ENCODE assay signal across 22 mouse cellular contexts in genomic region chr6:137494136-137494475, GRCm38 (mm10).
"Had no signal": no experiment of that assay in that cellular context is flagged by ENCODE, and none has a peak within 500 bp of the region (broad histone marks: within the 10 kb centered on the region; RNA-seq: fewer than 3 reads in every experiment).

No protein-coding gene starts in this region.

- H3K4me1 ChIP-seq: embryonic facial prominence, embryonic 12.5 days; embryonic facial prominence, embryonic 13.5 days; embryonic facial prominence, embryonic 15.5 days; forebrain, embryonic 12.5 days; forebrain, embryonic 13.5 days; forebrain, embryonic 15.5 days had no signal

- H3K36me3 ChIP-seq: embryonic facial prominence, embryonic 10.5 days; embryonic facial prominence, embryonic 12.5 days; embryonic facial prominence, embryonic 15.5 days; forebrain, embryonic 10.5 days; forebrain, embryonic 12.5 days; forebrain, embryonic 15.5 days had no signal

- H3K4me3 ChIP-seq: embryonic facial prominence, embryonic 10.5 days; embryonic facial prominence, embryonic 12.5 days; embryonic facial prominence, embryonic 13.5 days; embryonic facial prominence, embryonic 15.5 days; erythroblast, embryonic 14.5 days; forebrain, embryonic 10.5 days; forebrain, embryonic 12.5 days; forebrain, embryonic 13.5 days; forebrain, embryonic 15.5 days; heart, adult 2 months had no signal

- H3K27ac ChIP-seq: embryonic facial prominence, embryonic 10.5 days; embryonic facial prominence, embryonic 12.5 days; embryonic facial prominence, embryonic 13.5 days; embryonic facial prominence, embryonic 15.5 days; forebrain, embryonic 10.5 days; forebrain, embryonic 12.5 days; forebrain, embryonic 13.5 days; forebrain, embryonic 15.5 days; heart, adult 2 months had no signal

- H3K27me3 ChIP-seq: embryonic facial prominence, embryonic 12.5 days; embryonic facial prominence, embryonic 13.5 days; embryonic facial prominence, embryonic 15.5 days; forebrain, embryonic 12.5 days; forebrain, embryonic 13.5 days; forebrain, embryonic 15.5 days had no signal

- DNase-seq: cerebellum, adult 18-20 months; cerebellum, adult 8-10 months; cerebellum, adult 9-10 months; cerebellum, adult 9-11 months; cerebellum, postnatal 36 days; forebrain, postnatal 0 days; gastrocnemius, postnatal 10 days; gastrocnemius, postnatal 25 days; gastrocnemius, postnatal 36 days; heart, adult 18-20 months; heart, adult 2 months had no signal

- H3K9me3 ChIP-seq: embryonic facial prominence, embryonic 10.5 days; embryonic facial prominence, embryonic 12.5 days; embryonic facial prominence, embryonic 13.5 days; embryonic facial prominence, embryonic 15.5 days; forebrain, embryonic 10.5 days; forebrain, embryonic 12.5 days; forebrain, embryonic 13.5 days; forebrain, embryonic 15.5 days had no signal

- H3K4me2 ChIP-seq: embryonic facial prominence, embryonic 12.5 days; embryonic facial prominence, embryonic 13.5 days; embryonic facial prominence, embryonic 15.5 days; forebrain, embryonic 12.5 days; forebrain, embryonic 13.5 days; forebrain, embryonic 15.5 days had no signal

- H3K9ac ChIP-seq: embryonic facial prominence, embryonic 12.5 days; embryonic facial prominence, embryonic 13.5 days; embryonic facial prominence, embryonic 15.5 days; forebrain, embryonic 12.5 days; forebrain, embryonic 13.5 days; forebrain, embryonic 15.5 days; forebrain, postnatal 0 days had no signal

- ATAC-seq: forebrain, embryonic 13.5 days; forebrain, embryonic 14.5 days; forebrain, embryonic 15.5 days; forebrain, embryonic 16.5 days; forebrain, postnatal 0 days had no signal
